Mouse (Mus musculus) testis, adult 2 months (tissue): ENCODE measurements around the gene Hist3h2ba. TPM values are rescaled to one million over a fixed set of nuclear protein-coding genes. Genes with fewer than 3 reads are reported as not detected.

Experiments
- H3K27ac ChIP-seq: fragments of 200-500 bp; 2 replicates; pipeline ENCODE4 v1.5.1; 2012; ENCODE audit warnings: low read depth, low read length; ENCODE audit not compliant: control insufficient read depth, insufficient read depth
- H3K27me3 ChIP-seq: fragments of 200-500 bp; 2 replicates; pipeline ENCODE4 v1.6.1; 2012; ENCODE audit warnings: mild to moderate bottlenecking, low read length, moderate library complexity; ENCODE audit not compliant: control insufficient read depth, insufficient read depth
- H3K36me3 ChIP-seq: fragments of 200-500 bp; 2 replicates; pipeline ENCODE4 v1.6.1; 2012; ENCODE audit warnings: mild to moderate bottlenecking, low read length; ENCODE audit not compliant: control insufficient read depth, insufficient read depth
- H3K4me1 ChIP-seq: fragments of 200-500 bp; 2 replicates; pipeline ENCODE4 v1.6.1; 2012; ENCODE audit warnings: low read length; ENCODE audit not compliant: control insufficient read depth, insufficient read depth
- H3K4me3 ChIP-seq: fragments of 200-500 bp; 2 replicates; pipeline ENCODE4 v1.5.1; 2012; ENCODE audit warnings: low read depth, mild to moderate bottlenecking, low read length, moderate library complexity, mixed read lengths; ENCODE audit not compliant: control insufficient read depth
- CTCF ChIP-seq: fragments of 200-500 bp; IDR thresholded peaks from 2 replicates; pipeline ENCODE4 v1.5.1; 2012; ENCODE audit warnings: low read depth, mild to moderate bottlenecking, inconsistent platforms, low read length, moderate library complexity; ENCODE audit not compliant: control insufficient read depth, insufficient read depth, insufficient replicate concordance
- POLR2A ChIP-seq: fragments of 200-500 bp; IDR thresholded peaks from 2 replicates; pipeline ENCODE4 v1.6.1; 2012; ENCODE audit warnings: low read depth, mild to moderate bottlenecking, inconsistent platforms, low read length, moderate library complexity; ENCODE audit not compliant: control insufficient read depth
- polyA plus RNA-seq: library from polyadenylated mRNA; depleted of rRNA; stranded (reverse); fragments of >200 nt; gene quantifications from 2 replicates; pipeline ENCODE4 v1.2.3, GENCODE M21; 2012; rRNA removed

Hist3h2ba gene
- polyA plus RNA-seq, result 8.7 and 8.9 TPM in 2 replicates

DNA sequence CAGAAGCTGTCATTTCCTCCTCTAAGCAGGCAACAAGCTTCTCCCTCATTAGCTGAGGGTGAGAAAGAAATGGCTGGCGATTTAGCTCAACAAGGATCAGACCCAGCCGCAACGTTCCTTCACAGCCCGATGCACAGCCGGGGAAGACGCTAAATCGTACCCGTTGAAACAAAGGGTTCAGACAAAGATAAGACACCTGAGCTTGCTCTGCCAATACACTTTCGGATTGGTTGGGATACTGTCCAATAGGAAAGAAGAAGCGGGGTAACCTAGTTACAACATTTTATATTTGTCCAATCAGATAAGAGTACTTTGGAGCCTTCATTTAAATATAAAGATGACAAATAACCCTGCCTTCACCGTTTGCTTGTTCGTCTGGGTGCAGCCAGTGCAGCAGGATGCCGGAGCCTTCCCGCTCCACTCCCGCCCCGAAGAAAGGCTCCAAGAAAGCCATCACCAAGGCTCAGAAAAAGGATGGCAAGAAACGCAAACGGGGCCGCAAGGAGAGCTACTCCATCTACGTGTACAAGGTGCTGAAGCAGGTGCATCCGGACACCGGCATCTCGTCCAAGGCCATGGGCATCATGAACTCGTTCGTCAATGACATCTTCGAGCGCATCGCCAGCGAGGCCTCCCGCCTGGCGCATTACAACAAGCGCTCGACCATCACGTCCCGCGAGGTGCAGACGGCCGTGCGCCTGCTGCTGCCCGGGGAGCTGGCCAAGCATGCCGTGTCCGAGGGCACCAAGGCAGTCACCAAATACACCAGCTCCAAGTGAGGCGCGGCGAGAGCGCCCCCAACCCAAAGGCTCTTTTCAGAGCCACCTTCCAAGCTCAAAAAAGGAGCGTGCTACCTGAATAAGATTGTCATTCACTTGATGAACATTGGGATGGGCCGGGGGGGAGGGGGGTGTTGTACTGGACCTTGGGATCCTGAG is at the start of gene Hist3h2ba:
Gene Hist3h2ba (plus strand): TSS at position 379 of the 938 bp plus-strand sequence.
- no peaks in the 10 kb centered on the region for H3K27me3 ChIP-seq
- TF ChIP-seq CTCF, result no peak
- peak; percentile 59; the same call in 1 of the 2 replicates for TF ChIP-seq POLR2A
- peak within 1 kb of the TSS; percentile 44 for H3K4me3 ChIP-seq
- H3K27ac ChIP-seq, result peak within 1 kb of the TSS; percentile 50
- H3K36me3 ChIP-seq, result no peaks in the 10 kb centered on the region
- peaks cover 13% of the 10 kb centered on the region for H3K4me1 ChIP-seq

DNA sequence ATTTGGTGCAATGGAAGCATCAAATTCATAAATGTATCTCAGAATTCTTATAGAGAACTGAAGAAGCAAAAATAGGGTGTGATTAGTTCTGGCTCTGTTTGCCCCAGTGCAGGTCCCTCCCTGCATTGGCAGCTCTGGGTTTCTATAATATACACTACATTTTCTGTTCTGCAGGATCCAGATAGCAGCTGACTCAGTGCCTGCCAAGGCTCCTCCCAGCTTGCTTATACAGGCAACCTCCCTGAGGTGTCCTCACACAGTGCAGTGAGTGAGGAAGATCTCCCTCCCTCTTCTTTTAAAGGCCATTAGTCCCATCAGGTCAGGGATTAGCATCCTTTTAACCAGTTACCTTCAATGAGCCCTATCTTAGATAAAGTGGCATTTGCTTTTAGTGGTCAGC is 47.6 kb upstream of the Hist3h2ba start:
- Histone ChIP-seq H3K4me3 (no peak overlapping the region), H3K27ac (no peak overlapping the region), H3K4me1 (peaks cover 7% of the 10 kb centered on the region), H3K36me3 (peaks cover 4% of the 10 kb centered on the region), H3K27me3 (no peaks in the 10 kb centered on the region)
- TF ChIP-seq CTCF (no peak), POLR2A (no peak)

GRCm38 (mm10) chr11:58903511-58904409 is 45.0 kb upstream of the Hist3h2ba start, which contains the start of gene Zfp39:
Gene Zfp39, minus strand, starts transcription at chr11:58904225.
- H3K4me3 ChIP-seq, result peak within 1 kb of the TSS; percentile 89
- peak within 1 kb of the TSS; percentile 93 for H3K27ac ChIP-seq
- H3K4me1 ChIP-seq, result peaks cover 7% of the 10 kb centered on the region
- no peaks in the 10 kb centered on the region for H3K27me3 ChIP-seq
- TF ChIP-seq POLR2A (peak; percentile 82), CTCF (no peak)
- peaks cover 2% of the 10 kb centered on the region for H3K36me3 ChIP-seq

DNA sequence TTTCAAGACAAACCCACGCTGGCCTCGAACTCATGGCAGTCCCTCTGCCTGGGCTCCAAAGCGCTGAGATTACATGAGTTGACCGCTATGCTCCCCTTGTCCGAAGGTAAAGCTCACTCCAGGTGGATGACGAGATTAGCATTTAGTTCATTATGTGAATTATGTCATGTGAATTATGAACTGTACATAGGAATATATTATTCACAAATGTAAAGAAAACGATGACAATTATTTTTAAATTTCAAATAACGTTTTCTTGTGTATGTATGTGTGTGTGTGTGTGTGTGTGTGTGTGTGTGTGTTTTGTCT is 44.4 kb upstream of the Hist3h2ba start:
- H3K27ac ChIP-seq, result peak overlapping the region; percentile 56; the same call in 1 of the 2 replicates
- peaks cover 7% of the 10 kb centered on the region for H3K4me1 ChIP-seq
- TF ChIP-seq CTCF, result no peak
- TF ChIP-seq POLR2A, result no peak
- peak overlapping the region; percentile 89 for H3K4me3 ChIP-seq
- peaks cover 2% of the 10 kb centered on the region for H3K36me3 ChIP-seq
- no peaks in the 10 kb centered on the region for H3K27me3 ChIP-seq

- peaks cover 7% of the 10 kb centered on the region for H3K4me1 ChIP-seq
- H3K27ac ChIP-seq, result peak overlapping the region; percentile 81
- peaks cover 2% of the 10 kb centered on the region for H3K36me3 ChIP-seq
- H3K4me3 ChIP-seq, result peak overlapping the region; percentile 75
- TF ChIP-seq CTCF, result no peak
- 0 out of 2 replicates have a peak, but pooled peaks have one; percentile 19 for TF ChIP-seq POLR2A
- H3K27me3 ChIP-seq, result no peaks in the 10 kb centered on the region
Observed at GRCm38 (mm10) chr11:58904838-58905237, 43.9 kb upstream of the Hist3h2ba start.

GRCm38 (mm10) chr11:58913776-58914175 is 34.9 kb upstream of the Hist3h2ba start:
- Histone ChIP-seq H3K4me3 (no peak overlapping the region), H3K36me3 (no peaks in the 10 kb centered on the region), H3K4me1 (peaks cover 25% of the 10 kb centered on the region), H3K27me3 (no peaks in the 10 kb centered on the region), H3K27ac (no peak overlapping the region)
- TF ChIP-seq CTCF (no peak), POLR2A (no peak)
